Comparison of ENCODE assay signal across 8 mouse cellular contexts in the genomic region with DNA sequence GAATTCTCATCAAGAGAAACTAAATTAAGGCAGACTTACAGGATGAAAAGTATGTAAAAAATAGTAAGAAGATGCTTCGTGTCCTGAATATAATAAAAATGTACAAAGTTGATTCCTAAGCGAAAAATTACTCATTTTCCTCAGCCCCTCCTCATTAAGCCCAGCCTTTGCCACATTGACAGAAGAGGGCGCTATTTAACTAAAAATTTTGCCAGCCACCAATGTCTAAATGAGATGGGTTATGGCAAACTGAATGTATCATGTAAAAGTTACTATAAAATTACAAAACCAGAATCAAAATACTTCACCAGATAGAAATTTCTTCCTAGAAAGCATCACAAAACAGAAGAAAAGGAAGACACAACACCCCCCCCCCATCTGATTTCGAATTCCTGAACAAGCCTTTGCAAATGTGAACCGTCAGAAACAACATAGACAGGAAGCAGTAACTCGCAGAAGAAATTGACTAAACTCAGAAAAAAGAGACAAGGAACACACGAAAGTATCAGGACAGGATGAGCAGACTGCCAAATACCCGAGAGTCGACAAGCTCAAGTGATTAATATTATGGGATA.
A peak's percentile ranks its signal among the peaks of the same experiment; 100 is the strongest.
DNase-seq lines count a peak whose midpoint lies in the region; ATAC-seq and TF ChIP-seq lines count a peak whose summit lies in the region.

No protein-coding gene starts in this region.

- no peaks in the 10 kb centered on the region for H3K27me3 ChIP-seq in limb, embryonic 14.5 days (ENCODE audit: control insufficient read depth, insufficient read depth, low read length)

- no peak for TF ChIP-seq POLR2A in limb, embryonic 14.5 days (IDR thresholded peaks at IDR 0.05; ENCODE audit: borderline replicate concordance, extremely low read depth, insufficient read depth, insufficient read length)

- peak; percentile 72; the same call in 1 of the 2 replicates for ATAC-seq in common myeloid progenitor, adult 5-6 weeks (replicated peaks; ENCODE audit: low read depth, poor library complexity, severe bottlenecking)
- ATAC-seq in limb, embryonic 14.5 days (ENCODE audit: low FRiP score, low read depth), result no peak

- H3K36me3 ChIP-seq in limb, embryonic 14.5 days (ENCODE audit: control insufficient read depth, insufficient read depth, low read length), result no peaks in the 10 kb centered on the region

- no peak overlapping the region for H3K27ac ChIP-seq in limb, embryonic 14.5 days (replicated peaks; ENCODE audit: low read depth, low read length)

- H3K9ac ChIP-seq in limb, embryonic 14.5 days (ENCODE audit: low read depth, low read length, severe bottlenecking), result no peak overlapping the region

- no peak overlapping the region for H3K4me3 ChIP-seq in limb, embryonic 14.5 days (replicated peaks; ENCODE audit: low read length)

- peak; percentile 37 for DNase-seq in adrenal gland, postnatal 14 days
- DNase-seq in adrenal gland, postnatal 4 days (ENCODE audit: low spot score in 2 of 2), result no peak
- peak; percentile 18 to 31 for DNase-seq in left cerebral cortex, postnatal 14 days (ENCODE audit: low spot score in 2 of 2)
- DNase-seq in left cerebral cortex, postnatal 36 days (ENCODE audit: low spot score in 2 of 2), result no peak
- peak; percentile 54 for DNase-seq in limb, embryonic 14.5 days (ENCODE audit: low spot score)
- DNase-seq in spleen, postnatal 10 days (ENCODE audit: low spot score in 2 of 2), result no peak
- DNase-seq in adrenal gland, adult 8-10 months, result no peak

- H3K4me1 ChIP-seq in limb, embryonic 14.5 days (ENCODE audit: control insufficient read depth, insufficient read depth, low read length), result no peaks in the 10 kb centered on the region

- no peaks in the 10 kb centered on the region for H3K9me3 ChIP-seq in limb, embryonic 14.5 days (ENCODE audit: control insufficient read depth, low read length)

- 40% methylated on average over 9 of the region's 9 CpGs for WGBS in limb, embryonic 14.5 days

- intact Hi-C loops in left cerebral cortex, postnatal 14 days (cut with DNase I), result loop anchor here (1.0 to 2.0 kb wide), 2 partner anchors 320 to 376 kb away; no protein-coding TSS in a partner anchor
- intact Hi-C loops in left cerebral cortex, postnatal 36 days (cut with DNase I), result loop anchor here (2.0 to 5.0 kb wide), 2 partner anchors 317 to 376 kb away; partner anchors contain the start of gene Npr3

- H3K4me2 ChIP-seq in limb, embryonic 14.5 days (replicated peaks; ENCODE audit: low read depth, low read length, severe bottlenecking), result no peak overlapping the region

Comparison
In these comparisons a context has a peak if more than half of its experiments do, and no peak if none do; other contexts are left out.
1. DNase-seq: peak in adrenal gland, postnatal 14 days (single experiment), left cerebral cortex, postnatal 14 days (2 of 2) and limb, embryonic 14.5 days (single experiment); none in adrenal gland, postnatal 4 days (0 of 2), left cerebral cortex, postnatal 36 days (0 of 2), spleen, postnatal 10 days (0 of 2) and adrenal gland, adult 8-10 months (single experiment).